In genomic region chr4:129059125-129059551, GRCm38 (mm10) we compare ENCODE assay signal across 8 mouse cellular contexts. TPM values are rescaled to one million over a fixed set of nuclear protein-coding genes. Genes with fewer than 3 reads are reported as not detected.
DNase-seq lines count a peak whose midpoint lies in the region; ATAC-seq and TF ChIP-seq lines count a peak whose summit lies in the region.

No protein-coding gene starts in this region.

- 3% methylated on average over 13 of the region's 13 CpGs for WGBS in hindbrain, postnatal 0 days
- 5% methylated on average over 13 of the region's 13 CpGs for WGBS in liver, embryonic 14.5 days (ENCODE audit: insufficient replicate concordance)
- WGBS in neural tube, embryonic 12.5 days, result 3% methylated on average over 13 of the region's 13 CpGs

- no peak for ATAC-seq in hindbrain, postnatal 0 days
- no peak for ATAC-seq in liver, embryonic 14.5 days (ENCODE audit: insufficient read depth)
- ATAC-seq in neural tube, embryonic 12.5 days (ENCODE audit: low FRiP score, low read depth), result no peak

- H3K79me3 ChIP-seq in C2C12 (ENCODE audit: low read depth), result peaks cover 51% of the 10 kb centered on the region

- peak overlapping the region; percentile 98 for H3K4me2 ChIP-seq in hindbrain, postnatal 0 days (ENCODE audit: low read depth, low read length)
- H3K4me2 ChIP-seq in liver, embryonic 14.5 days (ENCODE audit: low read depth), result peak overlapping the region; percentile 97
- H3K4me2 ChIP-seq in neural tube, embryonic 12.5 days (replicated peaks), result peak overlapping the region; percentile 88

- H3K9ac ChIP-seq in hindbrain, postnatal 0 days (replicated peaks; ENCODE audit: low read length), result peak overlapping the region; percentile 93
- H3K9ac ChIP-seq in liver, embryonic 14.5 days (replicated peaks), result peak overlapping the region; percentile 79
- H3K9ac ChIP-seq in neural tube, embryonic 12.5 days, result peak overlapping the region; percentile 98

- H3K36me3 ChIP-seq in C2C12 (ENCODE audit: control insufficient read depth, insufficient read depth), result no peaks in the 10 kb centered on the region
- H3K36me3 ChIP-seq in hindbrain, postnatal 0 days (ENCODE audit: insufficient read depth, low read length), result no peaks in the 10 kb centered on the region
- no peaks in the 10 kb centered on the region for H3K36me3 ChIP-seq in liver, embryonic 14.5 days (replicated peaks; ENCODE audit: control insufficient read depth, insufficient read depth, low read depth)
- H3K36me3 ChIP-seq in neural tube, embryonic 12.5 days, result no peaks in the 10 kb centered on the region

- no peak for TF ChIP-seq EP300 in liver, embryonic 14.5 days (IDR thresholded peaks at IDR 0.05; ENCODE audit: low read depth)

- peaks cover 9% of the 10 kb centered on the region for H3K4me1 ChIP-seq in embryonic fibroblast, embryonic 13.5 days (ENCODE audit: control insufficient read depth, insufficient read depth, low read length)
- peaks cover 13% of the 10 kb centered on the region; the same call in 1 of the 2 replicates for H3K4me1 ChIP-seq in hindbrain, postnatal 0 days (ENCODE audit: insufficient read depth, low read length)
- peaks cover 18 to 30% of the 10 kb centered on the region in 2 experiments for H3K4me1 ChIP-seq in liver, embryonic 14.5 days (replicated peaks; ENCODE audit: control insufficient read depth in 2 of 2, insufficient read depth in 2 of 2, low read length in 1 of 2)
- peaks cover 13% of the 10 kb centered on the region for H3K4me1 ChIP-seq in neural tube, embryonic 12.5 days

- peak overlapping the region; percentile 98 for H3ac ChIP-seq in C2C12 (ENCODE audit: control insufficient read depth, insufficient read length, low read depth)

- no peaks in the 10 kb centered on the region for H3K27me3 ChIP-seq in C2C12 (ENCODE audit: control insufficient read depth, insufficient read depth, insufficient read length)
- H3K27me3 ChIP-seq in hindbrain, postnatal 0 days (ENCODE audit: insufficient read depth, low read length), result no peaks in the 10 kb centered on the region
- no peaks in the 10 kb centered on the region for H3K27me3 ChIP-seq in liver, embryonic 14.5 days (ENCODE audit: control insufficient read depth, insufficient read depth, low read length)
- no peaks in the 10 kb centered on the region for H3K27me3 ChIP-seq in neural tube, embryonic 12.5 days (replicated peaks)

- DNase-seq in NIH3T3 (ENCODE audit: low read depth), result peak; percentile 71
- DNase-seq in hindbrain, postnatal 0 days (ENCODE audit: low spot score), result peak; percentile 41
- DNase-seq in liver, embryonic 14.5 days (ENCODE audit: low read depth in 3 of 3, low spot score in 3 of 3), result no peak
- DNase-seq in ovary, adult 18-20 months (ENCODE audit: low spot score), result no peak
- no peak for DNase-seq in left cerebral cortex, adult 11 months (ENCODE audit: low spot score)

- peak overlapping the region; percentile 79 for H3K4me3 ChIP-seq in C2C12 (ENCODE audit: insufficient read depth, poor library complexity, severe bottlenecking)
- peak overlapping the region; percentile 71 for H3K4me3 ChIP-seq in embryonic fibroblast, embryonic 13.5 days (ENCODE audit: insufficient read depth, low read length)
- H3K4me3 ChIP-seq in hindbrain, postnatal 0 days (ENCODE audit: low read length), result peak overlapping the region; percentile 80
- H3K4me3 ChIP-seq in liver, embryonic 14.5 days (ENCODE audit: insufficient read depth in 1 of 2, low read depth in 2 of 2, low read length in 2 of 2), result peak overlapping the region; percentile 74 to 80
- H3K4me3 ChIP-seq in neural tube, embryonic 12.5 days, result peak overlapping the region; percentile 94

- no peak for TF ChIP-seq CTCF in C2C12 (IDR thresholded peaks at IDR 0.05; ENCODE audit: control insufficient read depth, insufficient read depth, insufficient read length)
- no peak for TF ChIP-seq CTCF in embryonic fibroblast, embryonic 13.5 days (IDR thresholded peaks at IDR 0.05; ENCODE audit: borderline replicate concordance, insufficient read depth, low read length)
- no peak for TF ChIP-seq CTCF in hindbrain, postnatal 0 days (IDR thresholded peaks at IDR 0.05; ENCODE audit: low read depth)
- TF ChIP-seq CTCF in liver, embryonic 14.5 days (IDR thresholded peaks at IDR 0.05; ENCODE audit: low read depth), result no peak

- H3K9me3 ChIP-seq in hindbrain, postnatal 0 days (ENCODE audit: low read length), result no peaks in the 10 kb centered on the region
- H3K9me3 ChIP-seq in liver, embryonic 14.5 days (ENCODE audit: control insufficient read depth, low read length), result no peaks in the 10 kb centered on the region
- H3K9me3 ChIP-seq in neural tube, embryonic 12.5 days, result no peaks in the 10 kb centered on the region

- no peak overlapping the region for H3K27ac ChIP-seq in embryonic fibroblast, embryonic 13.5 days (ENCODE audit: insufficient read depth, low read length)
- 0 out of 2 replicates have a peak overlapping the region, but pooled peaks have one; percentile 96 for H3K27ac ChIP-seq in hindbrain, postnatal 0 days
- H3K27ac ChIP-seq in liver, embryonic 14.5 days, result peak overlapping the region; percentile 12; the same call in 1 of the 2 replicates
- no peak overlapping the region for H3K27ac ChIP-seq in neural tube, embryonic 12.5 days

- peaks cover 60% of the 10 kb centered on the region for H3K79me2 ChIP-seq in C2C12 (ENCODE audit: control insufficient read depth, insufficient read depth)

- no peak for TF ChIP-seq POLR2A in embryonic fibroblast, embryonic 13.5 days (IDR thresholded peaks at IDR 0.05; ENCODE audit: low read depth, low read length)

TF ChIP-seq in C2C12, 6 proteins besides CTCF, POLR2A, EP300 and RAD21:
- no peak for TF ChIP-seq MAX (IDR thresholded peaks at IDR 0.05)
- no peak for TF ChIP-seq FOSL1 (IDR thresholded peaks at IDR 0.05; ENCODE audit: insufficient read depth, low read length, poor library complexity, severe bottlenecking)
- no peak for TF ChIP-seq MYOD1 (IDR thresholded peaks at IDR 0.05; ENCODE audit: control insufficient read depth, insufficient read length, low read depth)
- TF ChIP-seq USF1 (IDR thresholded peaks at IDR 0.05; ENCODE audit: low read depth), result no peak
- TF ChIP-seq MYOG (IDR thresholded peaks at IDR 0.05; ENCODE audit: control insufficient read depth, extremely low read depth, insufficient read length), result no peak
- TF ChIP-seq CEBPB (IDR thresholded peaks at IDR 0.05; ENCODE audit: low read depth), result no peak
TF ChIP-seq in C2C12: peak in this region for 0.

RNA-seq across cellular contexts. Expression of gene Rnf19b, which starts 1.1 kb away (rescaled TPM):
- 53.5 TPM for polyA plus RNA-seq in C2C12 (2012; fragmentation: generic; extraction: Trizol)
- polyA plus RNA-seq in embryonic fibroblast, embryonic 13.5 days (2011; ENCODE audit: insufficient read length, low read depth, missing spikeins), result 49.7 and 62.6 TPM in 2 replicates
- total RNA-seq in hindbrain, postnatal 0 days (2014; rRNA removed), result 141 and 156 TPM in 2 replicates
- 29.9 and 31.8 TPM in 2 replicates for polyA plus RNA-seq in hindbrain, postnatal 0 days (2015; fragmentation: Nextera tagmentation; extraction: Ambion mirVana)
- polyA plus RNA-seq in liver, embryonic 14.5 days (2012; rRNA removed), result 9.5 and 11.2 TPM in 2 replicates
- 4.0 and 4.3 TPM in 2 replicates for polyA plus RNA-seq in liver, embryonic 14.5 days (2014; fragmentation: Nextera tagmentation; extraction: Ambion mirVana)
- polyA plus RNA-seq in neural tube, embryonic 12.5 days (2016; fragmentation: Nextera tagmentation; extraction: Ambion mirVana), result 17.2 and 17.3 TPM in 2 replicates

RNA-seq across cellular contexts. Expression of gene Tmem54, which starts 46.2 kb away (rescaled TPM):
- 0.18 TPM for polyA plus RNA-seq in C2C12 (2012; fragmentation: generic; extraction: Trizol)
- not detected in 2 replicates for polyA plus RNA-seq in embryonic fibroblast, embryonic 13.5 days (2011; ENCODE audit: insufficient read length, low read depth, missing spikeins)
- total RNA-seq in hindbrain, postnatal 0 days (2014; rRNA removed), result not detected in 2 replicates
- 0.19 and 0.39 TPM in 2 replicates for polyA plus RNA-seq in hindbrain, postnatal 0 days (2015; fragmentation: Nextera tagmentation; extraction: Ambion mirVana)
- 1.2 and 1.4 TPM in 2 replicates for polyA plus RNA-seq in liver, embryonic 14.5 days (2012; rRNA removed)
- polyA plus RNA-seq in liver, embryonic 14.5 days (2014; fragmentation: Nextera tagmentation; extraction: Ambion mirVana), result 1.1 and 1.3 TPM in 2 replicates
- 0.68 and 0.79 TPM in 2 replicates for polyA plus RNA-seq in neural tube, embryonic 12.5 days (2016; fragmentation: Nextera tagmentation; extraction: Ambion mirVana)

Comparison
In these comparisons a context has a peak if more than half of its experiments do, and no peak if none do; other contexts are left out.
1. DNase-seq: peak in NIH3T3 (single experiment) and hindbrain, postnatal 0 days (single experiment); none in liver, embryonic 14.5 days (0 of 3), ovary, adult 18-20 months (single experiment) and left cerebral cortex, adult 11 months (single experiment).
2. H3K27ac ChIP-seq: peak in hindbrain, postnatal 0 days (single experiment) and liver, embryonic 14.5 days (single experiment); none in embryonic fibroblast, embryonic 13.5 days (single experiment) and neural tube, embryonic 12.5 days (single experiment).
3. Peak in every context shown above with its lines, with median percentiles within 50 percentile points of each other: H3K4me3 ChIP-seq, H3K4me2 ChIP-seq and H3K9ac ChIP-seq.